Mouse (Mus musculus) erythroblast, embryonic 14.5 days (primary cell): Measurements from ENCODE around the gene Slc9a6. TPM values are rescaled to one million over a fixed set of nuclear protein-coding genes. Genes with fewer than 3 reads are reported as not detected.

ENCODE experiments used
- H3K27me3 ChIP-seq: 2 replicates; pipeline ENCODE4 v1.6.1; 2012; ENCODE audit warnings: inconsistent platforms; ENCODE audit not compliant: control insufficient read depth
- H3K36me3 ChIP-seq: 2 replicates; pipeline ENCODE4 v1.6.1; 2012; ENCODE audit warnings: mild to moderate bottlenecking, inconsistent platforms; ENCODE audit not compliant: control insufficient read depth
- H3K4me1 ChIP-seq: 2 replicates; pipeline ENCODE4 v1.6.1; 2012; ENCODE audit warnings: inconsistent platforms; ENCODE audit not compliant: control insufficient read depth
- H3K4me3 ChIP-seq: replicated peaks from 2 replicates; pipeline ENCODE3; 2012; ENCODE audit warnings: moderate library complexity, mild to moderate bottlenecking, inconsistent platforms
- H3K9me3 ChIP-seq: 2 replicates; pipeline ENCODE4 v1.6.1; 2012; ENCODE audit warnings: low read length, inconsistent platforms, mixed read lengths; ENCODE audit not compliant: control insufficient read depth
- GATA1 ChIP-seq: IDR thresholded peaks from 2 replicates; pipeline ENCODE4 v1.6.1; 2012; ENCODE audit warnings: low read length, inconsistent platforms, mixed read lengths
- TAL1 ChIP-seq: IDR thresholded peaks from 3 replicates; pipeline ENCODE4 v1.6.1; 2012; ENCODE audit warnings: low read length, inconsistent platforms, mixed read lengths
- polyA plus RNA-seq: library from polyadenylated mRNA; stranded (reverse); fragments of >175 nt; gene quantifications from 2 replicates; pipeline ENCODE4 v1.2.3, GENCODE M21; 2012

Slc9a6 gene
- polyA plus RNA-seq, 1 experiment: 0.41 TPM

DNA sequence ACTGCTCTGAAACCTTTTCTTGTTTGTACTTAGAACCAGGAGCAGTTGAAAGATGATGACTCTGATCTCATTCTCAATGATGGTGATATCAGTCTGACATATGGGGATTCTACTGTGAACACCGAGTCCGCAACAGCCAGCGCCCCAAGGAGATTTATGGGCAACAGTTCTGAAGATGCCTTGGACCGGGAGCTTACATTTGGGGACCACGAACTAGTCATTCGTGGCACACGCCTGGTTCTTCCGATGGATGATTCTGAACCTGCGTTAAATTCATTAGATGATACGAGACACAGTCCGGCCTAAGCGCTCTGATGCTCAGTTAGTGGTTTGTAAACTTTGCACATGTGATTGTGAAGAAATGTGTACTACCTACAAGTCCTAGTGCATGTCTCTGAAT lies 51.6 kb downstream of the Slc9a6 start:
- Histone ChIP-seq H3K4me3 (no peak overlapping the region), H3K9me3 (no peaks in the 10 kb centered on the region), H3K36me3 (no peaks in the 10 kb centered on the region; the same call in none of the 2 replicates), H3K27me3 (no peaks in the 10 kb centered on the region), H3K4me1 (no peaks in the 10 kb centered on the region)
- TF ChIP-seq TAL1: no peak
- no peak for TF ChIP-seq GATA1

DNA sequence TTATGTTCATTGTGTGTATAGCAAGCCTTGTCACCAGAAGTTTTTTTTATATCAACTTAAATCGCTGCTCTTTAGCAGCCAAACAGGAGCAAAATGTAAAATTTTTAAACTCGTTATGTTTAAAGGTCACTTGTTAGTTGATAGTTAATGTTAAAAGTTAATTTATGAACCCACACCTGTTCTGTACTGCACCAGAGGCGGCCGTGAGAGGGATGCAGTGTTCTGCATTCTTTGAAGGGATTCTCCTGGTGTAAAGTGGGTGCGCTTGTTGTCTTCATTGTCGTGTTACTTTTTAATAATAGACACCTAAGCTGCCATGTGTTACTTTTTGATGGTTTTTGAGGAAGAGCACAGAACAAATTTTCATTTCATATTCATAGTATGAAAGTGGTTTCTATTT lies 52.8 kb downstream of the Slc9a6 start:
- H3K4me1 ChIP-seq: no peaks in the 10 kb centered on the region
- no peak for TF ChIP-seq TAL1
- no peaks in the 10 kb centered on the region; the same call in none of the 2 replicates for H3K36me3 ChIP-seq
- no peak overlapping the region for H3K4me3 ChIP-seq
- no peaks in the 10 kb centered on the region for H3K27me3 ChIP-seq
- H3K9me3 ChIP-seq: no peaks in the 10 kb centered on the region

DNA sequence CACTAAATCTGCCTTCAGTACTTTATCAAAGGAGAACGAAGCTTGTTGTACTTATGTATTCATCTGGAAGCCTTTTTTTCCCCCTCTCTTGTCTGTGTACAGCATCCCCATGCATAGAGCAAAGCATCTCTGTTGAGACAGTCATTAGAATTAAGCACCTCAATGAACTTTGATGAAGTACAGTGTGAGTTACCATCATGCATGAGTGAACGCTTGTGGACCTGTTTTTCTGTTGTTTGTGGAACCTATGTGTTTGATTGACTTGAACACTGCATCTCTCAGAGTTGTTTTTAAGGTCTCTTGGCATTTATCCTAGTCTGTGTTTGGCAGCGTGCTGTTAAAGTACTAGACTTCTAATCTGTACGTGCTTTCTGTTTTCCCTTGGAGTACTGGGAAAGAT lies 53.8 kb downstream of the Slc9a6 start:
- Histone ChIP-seq H3K4me3 (no peak overlapping the region), H3K9me3 (no peaks in the 10 kb centered on the region), H3K27me3 (no peaks in the 10 kb centered on the region), H3K4me1 (no peaks in the 10 kb centered on the region), H3K36me3 (no peaks in the 10 kb centered on the region; the same call in none of the 2 replicates)
- no peak for TF ChIP-seq GATA1
- no peak for TF ChIP-seq TAL1

DNA sequence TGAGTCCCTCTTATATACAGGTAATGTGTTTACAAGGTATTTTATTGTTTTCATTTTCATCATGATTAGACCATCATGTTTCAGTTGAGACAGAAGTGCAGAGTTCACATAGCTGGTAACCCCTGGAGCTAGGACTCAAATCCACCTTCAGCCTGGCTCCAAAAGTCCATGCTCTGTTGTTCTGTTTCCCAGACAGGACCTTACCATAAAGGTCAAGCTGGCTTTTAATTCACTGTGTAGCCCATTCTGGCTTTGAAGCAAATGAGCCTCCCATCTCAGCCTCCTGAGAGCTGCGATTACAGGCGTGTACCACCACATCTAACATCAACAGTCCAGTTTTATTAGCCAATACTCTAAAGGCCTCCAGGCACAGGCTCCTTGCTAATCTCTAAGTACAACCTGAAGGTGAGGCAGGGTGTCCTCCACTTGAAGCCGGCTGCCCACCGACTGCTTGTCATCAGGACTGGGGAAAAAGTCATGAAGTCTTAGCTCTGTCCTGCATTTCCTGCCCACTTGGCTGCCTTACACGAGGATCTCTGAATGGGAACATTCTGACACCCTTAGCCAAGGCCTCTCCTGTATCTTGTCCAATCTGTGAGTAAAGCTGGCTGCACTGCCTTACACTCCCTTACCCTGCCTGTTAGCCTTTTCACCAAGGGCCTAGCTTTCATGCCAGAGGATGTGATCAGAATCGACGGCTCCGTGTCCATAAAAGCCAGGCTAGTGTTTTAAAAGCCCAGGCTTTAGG lies 55.8 kb downstream of the Slc9a6 start:
- no peaks in the 10 kb centered on the region for H3K27me3 ChIP-seq
- no peaks in the 10 kb centered on the region; the same call in 1 of the 2 replicates for H3K36me3 ChIP-seq
- TF ChIP-seq GATA1 (no peak), TAL1 (no peak)

DNA sequence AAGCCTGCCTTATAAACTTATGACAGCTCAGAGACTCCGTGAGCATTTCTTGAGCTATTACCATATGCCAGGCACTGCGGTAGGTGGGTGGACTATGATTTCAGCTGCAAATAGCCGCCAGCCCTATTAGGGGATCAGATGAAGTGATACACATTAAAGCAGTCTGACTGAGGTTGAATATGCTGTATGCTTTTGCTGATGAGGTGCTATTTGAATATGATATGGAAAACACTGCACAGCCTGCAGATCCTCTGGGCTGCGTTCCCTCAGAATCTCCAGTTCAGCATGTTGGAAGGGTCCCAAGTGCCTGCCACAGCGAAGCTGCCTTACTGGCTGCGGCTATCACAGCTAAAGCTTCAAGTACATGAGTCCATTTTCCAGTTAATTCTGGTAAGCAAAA lies 57.7 kb downstream of the Slc9a6 start:
- H3K4me1 ChIP-seq: no peaks in the 10 kb centered on the region
- no peak overlapping the region for H3K4me3 ChIP-seq
- no peaks in the 10 kb centered on the region for H3K36me3 ChIP-seq
- TF ChIP-seq GATA1 (no peak), TAL1 (no peak)
- no peaks in the 10 kb centered on the region for H3K27me3 ChIP-seq
- no peaks in the 10 kb centered on the region for H3K9me3 ChIP-seq

More for the DNA sequence above, 55.8 kb downstream of the Slc9a6 start:
- no peaks in the 10 kb centered on the region for H3K4me1 ChIP-seq
- no peaks in the 10 kb centered on the region for H3K9me3 ChIP-seq
- no peak overlapping the region for H3K4me3 ChIP-seq

DNA sequence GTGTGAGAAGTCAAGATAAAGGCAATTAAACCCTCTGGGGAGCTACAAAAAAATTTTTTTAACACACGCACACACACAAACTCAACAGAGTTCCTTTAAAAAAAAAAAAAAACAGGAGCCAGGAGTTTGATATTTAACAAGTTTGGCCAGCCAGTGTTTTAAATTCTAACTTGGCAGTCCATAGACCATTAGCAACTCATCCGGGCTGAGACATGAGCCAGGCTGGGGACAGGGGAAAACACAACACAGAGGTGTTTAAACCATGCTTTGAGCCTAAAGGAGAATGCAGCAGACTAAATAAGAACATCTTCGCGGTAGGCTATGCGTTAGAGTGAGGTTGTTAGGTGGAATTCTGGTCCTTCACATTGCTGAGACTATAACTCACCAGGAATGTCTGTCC lies 58.5 kb downstream of the Slc9a6 start:
- no peaks in the 10 kb centered on the region for H3K9me3 ChIP-seq
- TF ChIP-seq GATA1 (no peak), TAL1 (no peak)
- no peaks in the 10 kb centered on the region for H3K4me1 ChIP-seq
- no peak overlapping the region for H3K4me3 ChIP-seq
- H3K27me3 ChIP-seq: no peaks in the 10 kb centered on the region
- H3K36me3 ChIP-seq: no peaks in the 10 kb centered on the region

DNA sequence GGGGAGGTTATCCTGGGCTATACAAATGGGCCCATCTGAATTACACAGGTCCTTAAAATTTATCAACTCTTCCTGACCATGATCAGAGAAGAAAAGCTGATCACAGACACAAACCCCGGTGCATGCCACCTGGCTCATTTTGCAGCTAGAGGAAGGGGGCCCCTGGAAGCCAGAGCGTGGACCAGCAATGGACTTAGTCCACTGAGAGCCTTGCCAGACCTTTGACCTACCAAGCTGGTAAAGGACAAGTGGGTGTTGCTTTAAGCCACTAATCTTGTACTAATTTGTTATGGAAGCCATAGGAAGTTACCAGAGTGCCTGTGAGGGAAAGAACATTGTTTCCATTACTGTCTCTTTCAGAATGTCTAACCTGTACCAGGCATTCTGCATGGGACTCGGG lies 58.9 kb downstream of the Slc9a6 start:
- no peaks in the 10 kb centered on the region for H3K27me3 ChIP-seq
- no peaks in the 10 kb centered on the region for H3K4me1 ChIP-seq
- no peak overlapping the region for H3K4me3 ChIP-seq
- TF ChIP-seq GATA1 (no peak), TAL1 (no peak)
- H3K36me3 ChIP-seq: no peaks in the 10 kb centered on the region
- H3K9me3 ChIP-seq: no peaks in the 10 kb centered on the region

DNA sequence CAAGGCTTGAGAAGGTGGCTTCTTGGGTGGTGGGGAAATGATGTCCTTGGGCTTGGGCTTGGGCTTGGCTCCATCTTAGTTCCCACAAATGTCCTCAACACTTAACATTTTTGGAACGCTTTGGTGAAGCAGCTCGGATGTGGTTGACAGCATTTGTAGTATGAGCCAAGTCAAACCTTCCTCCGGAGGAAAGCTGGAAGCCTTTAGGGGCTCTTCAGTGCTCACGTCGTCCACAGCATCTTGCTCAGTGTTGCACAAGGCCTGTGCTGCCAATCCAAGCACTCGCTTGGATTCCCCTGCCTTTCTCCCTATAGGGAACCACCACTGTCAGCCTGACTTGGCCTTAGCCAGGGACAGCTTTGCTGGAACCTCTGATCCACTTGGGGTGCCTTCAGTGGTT lies 66.0 kb downstream of the Slc9a6 start:
- no peaks in the 10 kb centered on the region for H3K27me3 ChIP-seq
- H3K9me3 ChIP-seq: no peaks in the 10 kb centered on the region
- no peak overlapping the region for H3K4me3 ChIP-seq
- no peaks in the 10 kb centered on the region for H3K36me3 ChIP-seq
- TF ChIP-seq GATA1: no peak
- no peak for TF ChIP-seq TAL1
- no peaks in the 10 kb centered on the region for H3K4me1 ChIP-seq

DNA sequence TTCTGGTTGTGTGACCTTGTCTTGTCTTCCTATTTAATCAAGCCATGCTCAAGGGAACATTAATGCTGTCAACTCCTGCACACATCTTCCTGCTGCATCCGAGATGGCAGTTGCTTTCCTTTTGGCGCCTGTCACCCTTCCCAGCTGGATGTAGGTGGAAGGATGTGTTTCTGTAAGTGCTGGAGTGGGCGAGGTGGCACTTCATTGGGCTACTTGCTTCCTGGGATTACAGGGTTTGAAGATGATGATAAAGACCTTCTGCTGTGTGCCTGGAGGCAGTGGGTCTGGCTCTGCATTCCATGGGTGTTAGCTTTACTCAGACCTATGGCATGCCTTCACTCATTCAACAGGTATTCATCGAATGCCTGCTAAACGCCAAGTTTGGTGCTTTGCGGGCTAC lies 68.2 kb downstream of the Slc9a6 start:
- no peak for TF ChIP-seq GATA1
- no peak for TF ChIP-seq TAL1
- H3K4me1 ChIP-seq: no peaks in the 10 kb centered on the region
- H3K9me3 ChIP-seq: no peaks in the 10 kb centered on the region
- H3K36me3 ChIP-seq: no peaks in the 10 kb centered on the region
- no peak overlapping the region for H3K4me3 ChIP-seq
- no peaks in the 10 kb centered on the region for H3K27me3 ChIP-seq

DNA sequence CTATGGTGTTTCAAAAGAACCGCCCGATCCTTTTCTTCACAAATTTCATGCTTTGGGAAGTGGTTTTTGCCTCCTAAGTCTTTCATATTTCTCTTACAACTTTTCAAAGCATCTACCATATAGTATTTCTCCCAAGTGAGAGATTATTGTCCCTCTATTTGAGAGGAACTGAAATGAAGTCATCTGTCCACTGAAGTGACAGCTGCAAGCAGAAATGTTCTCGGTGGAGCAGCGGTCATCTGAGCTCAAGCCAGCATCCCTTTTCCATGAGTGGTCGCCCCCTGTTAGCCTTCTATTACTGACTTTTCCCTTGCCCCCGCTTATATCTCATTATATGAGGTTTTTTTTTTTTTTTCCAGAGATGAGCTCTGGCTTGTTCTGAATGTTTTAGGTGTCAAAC lies 69.5 kb downstream of the Slc9a6 start:
- Histone ChIP-seq H3K9me3 (no peaks in the 10 kb centered on the region), H3K36me3 (no peaks in the 10 kb centered on the region), H3K4me1 (no peaks in the 10 kb centered on the region), H3K4me3 (no peak overlapping the region), H3K27me3 (no peaks in the 10 kb centered on the region)
- TF ChIP-seq TAL1 (no peak), GATA1 (no peak)
